Mouse (Mus musculus) neural tube, embryonic 11.5 days (tissue): ENCODE measurements around the gene Gm20388. TPM values are rescaled to one million over a fixed set of nuclear protein-coding genes. Genes with fewer than 3 reads are reported as not detected.
"Not testable (repeated sequence)": the region's sequence is repeated elsewhere in the genome, so short reads cannot be mapped to it uniquely, and the experiment has no call there.

Experiments
- ATAC-seq: fragments of 200-750 bp; cut with Nextera tagmentation; 2 replicates; pipeline ENCODE4 v1.8.0; 2017; ENCODE audit warnings: moderate number of reproducible peaks, mild to moderate bottlenecking, moderate TSS enrichment, moderate library complexity; ENCODE audit not compliant: insufficient read depth, low FRiP score, low TSS enrichment
- DNase-seq: peaks from one replicate; pipeline ENCODE4 v3.0.0-alpha.2; 2015; ENCODE audit warnings: low spot score
- H3K27ac ChIP-seq: fragments of 300-500 bp; sonication (generic); 2 replicates; pipeline ENCODE4 v1.5.1; 2014; ENCODE audit warnings: low read depth, mild to moderate bottlenecking, low read length
- H3K27me3 ChIP-seq: fragments of 300-500 bp; sonication (generic); 2 replicates; pipeline ENCODE4 v1.6.1; 2014; ENCODE audit warnings: mild to moderate bottlenecking, low read length, mixed read lengths; ENCODE audit not compliant: control insufficient read depth, insufficient read depth
- H3K36me3 ChIP-seq: fragments of 300-500 bp; sonication (generic); 2 replicates; pipeline ENCODE4 v1.6.1; 2014; ENCODE audit warnings: mild to moderate bottlenecking, low read length, moderate library complexity, mixed read lengths; ENCODE audit not compliant: control insufficient read depth, insufficient read depth
- H3K4me1 ChIP-seq: fragments of 300-500 bp; sonication (generic); 2 replicates; pipeline ENCODE4 v1.6.1; 2014; ENCODE audit warnings: low read length, mixed read lengths; ENCODE audit not compliant: control insufficient read depth, insufficient read depth
- H3K4me2 ChIP-seq: fragments of 300-500 bp; sonication (generic); 2 replicates; pipeline ENCODE4 v1.6.1; 2014; ENCODE audit warnings: low read depth, mild to moderate bottlenecking, moderate library complexity
- H3K4me3 ChIP-seq: fragments of 300-500 bp; sonication (generic); 2 replicates; pipeline ENCODE4 v1.5.1; 2014; ENCODE audit warnings: low read depth, low read length
- H3K9ac ChIP-seq: fragments of 300-500 bp; sonication (generic); 2 replicates; pipeline ENCODE4 v1.6.1; 2014; ENCODE audit warnings: mild to moderate bottlenecking, low read length
- H3K9me3 ChIP-seq: fragments of 300-500 bp; sonication (generic); 2 replicates; pipeline ENCODE4 v1.6.1; 2016; ENCODE audit warnings: low read length; ENCODE audit not compliant: control insufficient read depth
- WGBS: fragments of 180-500 bp; shearing (Covaris S2); extraction: QIAGEN DNeasy Blood & Tissue Kit; methylation state at CpG from one replicate; pipeline ENCODE4 v1.1.7; 2014; 5-methylcytosine and 5-hydroxymethylcytosine counted together
- polyA plus RNA-seq: library from polyadenylated mRNA; unstranded; fragments of >200 nt; fragmentation: Nextera tagmentation; extraction: Ambion mirVana; gene quantifications from 2 replicates; pipeline ENCODE4 v1.2.1, GENCODE M21; 2014

Gene Gm20388
- polyA plus RNA-seq, 1 experiment from 2014 or later, result not detected

DNA sequence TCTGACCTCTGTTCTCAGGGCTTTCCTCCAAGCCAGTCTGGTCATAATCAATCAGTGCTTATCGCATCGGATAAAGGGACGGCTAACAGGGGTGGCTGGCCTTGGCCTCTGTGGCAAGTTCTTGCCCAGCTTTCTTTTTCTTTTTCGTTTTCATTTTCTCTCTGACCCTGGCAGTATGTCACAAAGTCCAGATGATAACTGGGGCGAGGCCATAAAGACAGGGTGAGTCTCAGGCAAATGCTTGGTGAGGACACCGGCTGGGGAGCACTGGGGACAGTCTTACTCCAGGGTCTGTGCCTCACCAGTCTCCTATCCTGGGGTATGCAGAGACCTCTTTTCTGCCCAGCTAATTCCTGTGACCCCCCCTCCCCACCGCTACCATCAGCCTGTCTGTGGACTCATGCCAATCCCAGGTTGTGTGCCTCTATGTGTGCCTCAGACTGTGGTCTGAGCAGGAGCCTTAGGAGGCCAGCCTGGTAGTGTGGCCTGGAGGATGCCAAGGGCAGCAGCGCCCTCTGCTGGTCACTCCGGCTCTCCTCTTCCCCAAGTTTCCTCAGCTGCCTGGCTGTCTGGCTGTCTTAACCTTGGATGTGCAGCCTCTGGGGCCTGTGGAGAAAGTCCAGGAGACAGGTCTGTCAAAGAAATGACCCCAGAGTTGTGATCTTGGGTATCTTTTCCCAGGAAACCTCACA is 885.4 kb downstream of the Gm20388 start:
- DNase-seq, result peak; percentile 88
- H3K27me3 ChIP-seq, result no peaks in the 10 kb centered on the region; the same call in 1 of the 2 replicates
- no peak overlapping the region for H3K27ac ChIP-seq
- H3K4me1 ChIP-seq, result no peaks in the 10 kb centered on the region
- H3K4me3 ChIP-seq, result no peak overlapping the region
- H3K36me3 ChIP-seq, result no peaks in the 10 kb centered on the region
- no peak overlapping the region for H3K4me2 ChIP-seq
- H3K9ac ChIP-seq, result no peak overlapping the region
- WGBS, result 46% methylated on average over 9 of the region's 9 CpGs
- ATAC-seq, result peak; percentile 48; the same call in 1 of the 2 replicates
- H3K9me3 ChIP-seq, result no peaks in the 10 kb centered on the region

DNA sequence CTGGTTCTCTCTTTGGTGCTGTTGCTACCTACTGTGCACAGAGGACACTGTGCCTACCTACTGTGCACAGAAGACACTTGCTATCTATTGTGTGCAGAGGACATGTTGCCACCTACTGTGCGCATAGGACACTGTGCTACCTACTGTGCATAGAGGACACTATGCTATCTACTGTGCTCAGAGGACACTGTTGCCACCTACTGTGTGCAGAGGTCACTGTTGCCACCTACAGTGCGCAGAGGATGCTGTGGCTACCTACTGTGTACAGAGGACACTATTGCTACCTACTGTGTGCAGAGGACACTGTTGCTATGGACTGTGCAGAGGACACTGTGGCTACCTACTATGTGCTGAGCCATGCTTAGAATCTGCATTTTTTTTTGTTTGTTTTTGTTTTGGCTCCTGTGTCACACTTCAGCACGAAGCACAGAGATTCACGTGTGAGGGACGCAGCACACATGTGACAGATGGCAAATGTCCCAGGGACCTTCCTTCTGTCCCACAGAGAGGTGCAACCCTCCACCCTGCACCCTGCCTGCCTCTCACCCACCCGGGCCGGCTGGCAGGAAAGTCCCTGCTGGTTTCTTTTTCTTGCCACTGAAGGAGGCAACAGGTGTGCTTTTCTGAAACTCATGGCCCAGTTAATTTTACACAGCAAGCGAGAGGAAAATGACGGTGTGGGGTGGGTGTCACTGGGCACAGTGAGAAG is 886.5 kb downstream of the Gm20388 start:
- Histone ChIP-seq H3K27me3 (no peaks in the 10 kb centered on the region; the same call in 1 of the 2 replicates), H3K4me3 (no peak overlapping the region), H3K9ac (no peak overlapping the region), H3K4me1 (no peaks in the 10 kb centered on the region), H3K9me3 (no peaks in the 10 kb centered on the region), H3K27ac (no peak overlapping the region), H3K4me2 (no peak overlapping the region), H3K36me3 (no peaks in the 10 kb centered on the region)
- WGBS, result 83% methylated on average over 9 of the region's 9 CpGs
- DNase-seq (no peak), ATAC-seq (no peak)

- no peak overlapping the region for H3K4me3 ChIP-seq
- 6% methylated on average over 17 of the region's 17 CpGs for WGBS
- no peaks in the 10 kb centered on the region for H3K9me3 ChIP-seq
- peak; percentile 65 for DNase-seq
- H3K4me2 ChIP-seq, result 0 out of 2 replicates have a peak overlapping the region, but pooled peaks have one; percentile 19
- H3K4me1 ChIP-seq, result no peaks in the 10 kb centered on the region
- H3K36me3 ChIP-seq, result no peaks in the 10 kb centered on the region
- H3K27me3 ChIP-seq, result no peaks in the 10 kb centered on the region; the same call in 1 of the 2 replicates
- no peak overlapping the region for H3K9ac ChIP-seq
- no peak overlapping the region for H3K27ac ChIP-seq
- ATAC-seq, result no peak
Measured at GRCm38 (mm10) chr8:120800308-120800865, 889.7 kb downstream of the Gm20388 start.

- not testable (repeated sequence) for ATAC-seq, H3K9ac ChIP-seq, H3K27ac ChIP-seq, H3K4me1 ChIP-seq, DNase-seq, H3K36me3 ChIP-seq, H3K4me3 ChIP-seq, H3K27me3 ChIP-seq, H3K9me3 ChIP-seq, H3K4me2 ChIP-seq
- WGBS, result 64% methylated on average over 6 of the region's 6 CpGs
Measured at GRCm38 (mm10) chr8:120803661-120804375, 893.2 kb downstream of the Gm20388 start.

DNA sequence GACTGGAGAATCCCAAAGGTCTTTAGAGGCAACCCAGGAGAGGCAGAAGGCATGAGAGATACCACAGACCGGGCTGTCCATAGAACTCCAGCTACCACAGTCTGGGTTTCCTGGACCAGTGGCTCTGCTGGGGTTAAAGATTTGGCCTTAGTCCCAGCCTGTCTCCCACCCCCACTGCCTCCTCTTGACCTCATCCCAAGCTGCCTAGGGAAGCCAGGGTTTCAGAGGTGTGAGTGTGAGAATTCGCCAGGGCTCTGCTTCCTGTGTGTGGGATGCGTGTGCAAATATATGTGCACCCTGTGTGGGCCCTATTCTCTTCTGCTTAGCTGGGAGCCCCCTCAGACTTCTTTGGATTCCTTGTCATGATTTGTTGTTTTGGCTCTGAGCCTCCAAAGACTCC is 894.1 kb downstream of the Gm20388 start:
- Histone ChIP-seq H3K4me1 (no peaks in the 10 kb centered on the region), H3K4me2 (no peak overlapping the region), H3K9ac (no peak overlapping the region; the same call in 1 of the 2 replicates), H3K9me3 (no peaks in the 10 kb centered on the region), H3K36me3 (no peaks in the 10 kb centered on the region), H3K27ac (no peak overlapping the region), H3K27me3 (no peaks in the 10 kb centered on the region; the same call in 1 of the 2 replicates), H3K4me3 (no peak overlapping the region)
- DNase-seq (no peak), ATAC-seq (no peak)
- WGBS, result 77% methylated on average over 3 of the region's 3 CpGs

DNA sequence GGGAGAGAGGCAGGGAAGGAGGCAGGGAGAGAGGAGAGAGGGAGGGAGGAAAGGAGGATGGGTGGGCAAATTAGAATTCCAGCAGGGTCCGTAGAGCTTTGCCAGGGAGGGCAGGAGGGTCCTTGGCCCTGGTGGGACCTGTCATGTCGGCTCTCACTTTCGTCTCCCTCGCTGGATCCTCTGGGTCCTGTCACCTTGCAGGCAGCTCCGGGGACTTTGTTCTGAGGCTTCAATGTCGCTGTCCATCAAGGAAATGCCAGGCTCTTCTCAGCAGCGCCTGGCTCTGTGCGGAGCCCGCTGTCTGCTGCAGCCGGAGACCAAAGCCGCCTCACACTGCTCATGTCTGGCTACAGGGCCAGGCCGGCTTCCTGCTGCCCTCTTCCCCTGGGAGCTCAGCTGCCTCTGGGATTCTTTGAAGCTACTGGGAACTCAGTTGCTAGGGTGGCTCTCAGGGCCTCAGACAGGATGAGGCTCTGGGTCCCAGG is 896.2 kb downstream of the Gm20388 start:
- Histone ChIP-seq H3K4me1 (no peaks in the 10 kb centered on the region), H3K4me2 (no peak overlapping the region), H3K36me3 (no peaks in the 10 kb centered on the region), H3K4me3 (no peak overlapping the region), H3K27me3 (no peaks in the 10 kb centered on the region), H3K27ac (no peak overlapping the region), H3K9me3 (no peaks in the 10 kb centered on the region), H3K9ac (no peak overlapping the region)
- WGBS, result 69% methylated on average over 12 of the region's 12 CpGs
- DNase-seq (no peak), ATAC-seq (no peak)

GRCm38 (mm10) chr8:120807719-120808118 is 897.1 kb downstream of the Gm20388 start:
- 43% methylated on average over 6 of the region's 6 CpGs for WGBS
- no peak for DNase-seq

GRCm38 (mm10) chr8:120809050-120809449 is 898.4 kb downstream of the Gm20388 start:
- Histone ChIP-seq H3K27ac (no peak overlapping the region), H3K4me2 (no peak overlapping the region), H3K27me3 (no peaks in the 10 kb centered on the region), H3K9ac (no peak overlapping the region), H3K4me1 (no peaks in the 10 kb centered on the region), H3K36me3 (no peaks in the 10 kb centered on the region), H3K9me3 (no peaks in the 10 kb centered on the region), H3K4me3 (no peak overlapping the region)
- ATAC-seq, result no peak
- 69% methylated on average over 7 of the region's 7 CpGs for WGBS
- no peak for DNase-seq

More at GRCm38 (mm10) chr8:120807719-120808118, 897.1 kb downstream of the Gm20388 start:
- Histone ChIP-seq H3K4me3 (no peak overlapping the region), H3K9me3 (no peaks in the 10 kb centered on the region), H3K36me3 (no peaks in the 10 kb centered on the region), H3K27ac (no peak overlapping the region), H3K27me3 (no peaks in the 10 kb centered on the region), H3K4me2 (no peak overlapping the region), H3K4me1 (no peaks in the 10 kb centered on the region), H3K9ac (no peak overlapping the region)
- no peak for ATAC-seq
